Mouse (Mus musculus) erythroblast, embryonic 14.5 days (primary cell): ENCODE measurements around the gene Uvrag.

ENCODE experiments used
- GATA1 ChIP-seq: IDR thresholded peaks from 2 replicates; pipeline ENCODE4 v1.6.1; 2012; ENCODE audit warnings: low read length, inconsistent platforms, mixed read lengths
- TAL1 ChIP-seq: IDR thresholded peaks from 3 replicates; pipeline ENCODE4 v1.6.1; 2012; ENCODE audit warnings: low read length, inconsistent platforms, mixed read lengths

- TF ChIP-seq TAL1 (no peak), GATA1 (no peak)
Measured at GRCm38 (mm10) chr7:98856128-98856527, 284.8 kb downstream of the Uvrag start.
